Mouse (Mus musculus): ENCODE data around the gene Terf2.
"Not testable (repeated sequence)": the region's sequence is repeated elsewhere in the genome, so short reads cannot be mapped to it uniquely, and the experiment has no call there.

Terf2 gene

GRCm38 (mm10) chr8:107114150-107115007, 18.0 kb upstream of the Terf2 start:
- DNase-seq (ENCODE audit: low read depth) = peak; percentile 52

GRCm38 (mm10) chr8:107113209-107113608, 16.9 kb upstream of the Terf2 start:
- no peak for DNase-seq (ENCODE audit: low read depth)

- DNase-seq (ENCODE audit: low read depth) = no peak
Observed at GRCm38 (mm10) chr8:107111340-107112105, 15.2 kb upstream of the Terf2 start.

- DNase-seq (ENCODE audit: low read depth) = no peak
Observed at GRCm38 (mm10) chr8:107110629-107111330, 14.4 kb upstream of the Terf2 start.

- no peak for DNase-seq (ENCODE audit: low read depth)
Observed at GRCm38 (mm10) chr8:107109816-107110435, 13.6 kb upstream of the Terf2 start.

GRCm38 (mm10) chr8:107108978-107109720, 12.8 kb upstream of the Terf2 start:
- DNase-seq (ENCODE audit: low read depth) = no peak

GRCm38 (mm10) chr8:107108089-107108488, 11.7 kb upstream of the Terf2 start:
- DNase-seq (ENCODE audit: low read depth) = not testable (repeated sequence)

GRCm38 (mm10) chr8:107104547-107104946, 8.2 kb upstream of the Terf2 start:
- DNase-seq (ENCODE audit: low read depth) = peak; percentile 77

GRCm38 (mm10) chr8:107100635-107101034, 4.3 kb upstream of the Terf2 start:
- DNase-seq (ENCODE audit: low read depth) = no peak

GRCm38 (mm10) chr8:107095717-107096365, 506 bp downstream of the Terf2 start:
- DNase-seq (ENCODE audit: low read depth) = peak; percentile 79

GRCm38 (mm10) chr8:107090531-107090930, 5.8 kb downstream of the Terf2 start:
- no peak for DNase-seq (ENCODE audit: low read depth)

GRCm38 (mm10) chr8:107088526-107089063, 7.8 kb downstream of the Terf2 start:
- DNase-seq (ENCODE audit: low read depth) = no peak

GRCm38 (mm10) chr8:107086018-107086417, 10.3 kb downstream of the Terf2 start:
- DNase-seq (ENCODE audit: low read depth) = no peak

GRCm38 (mm10) chr8:107085358-107085757, 11.0 kb downstream of the Terf2 start:
- DNase-seq (ENCODE audit: low read depth) = peak; percentile 42

- no peak for DNase-seq (ENCODE audit: low read depth)
Observed at GRCm38 (mm10) chr8:107076239-107076888, 20.0 kb downstream of the Terf2 start.

- no peak for DNase-seq (ENCODE audit: low read depth)
Observed at GRCm38 (mm10) chr8:107074128-107074527, 22.2 kb downstream of the Terf2 start.

GRCm38 (mm10) chr8:107073706-107074105, 22.6 kb downstream of the Terf2 start:
- DNase-seq (ENCODE audit: low read depth) = no peak

- no peak for DNase-seq (ENCODE audit: low read depth)
Observed at GRCm38 (mm10) chr8:107065511-107066496, 30.5 kb downstream of the Terf2 start, which contains the start of gene Tmed6. Gene Tmed6, minus strand, starts transcription at chr8:107065644.

- DNase-seq (ENCODE audit: low read depth) = no peak
Observed at GRCm38 (mm10) chr8:107062613-107063012, 33.7 kb downstream of the Terf2 start.
